Mouse (Mus musculus) heart, embryonic 16.5 days (tissue): ENCODE measurements around the gene Ddx39. TPM values are rescaled to one million over a fixed set of nuclear protein-coding genes. Genes with fewer than 3 reads are reported as not detected.

Experiments used
- ATAC-seq: fragments of 200-750 bp; cut with Nextera tagmentation; replicated peaks from 2 replicates; pipeline ENCODE4 v1.8.0; 2017; ENCODE audit warnings: moderate number of reproducible peaks; ENCODE audit not compliant: insufficient read depth, low FRiP score; ENCODE audit errors: extremely low read depth
- H3K27ac ChIP-seq: fragments of 300-500 bp; sonication (generic); 2 replicates; pipeline ENCODE4 v1.5.1; 2014; ENCODE audit warnings: mild to moderate bottlenecking, low read length, control low read depth, moderate library complexity
- H3K27me3 ChIP-seq: fragments of 300-500 bp; sonication (generic); 2 replicates; pipeline ENCODE4 v1.6.1; 2014; ENCODE audit warnings: low read length, mixed read lengths; ENCODE audit not compliant: control insufficient read depth, insufficient read depth
- H3K36me3 ChIP-seq: fragments of 300-500 bp; sonication (generic); 2 replicates; pipeline ENCODE4 v1.6.1; 2014; ENCODE audit not compliant: control insufficient read depth, insufficient read depth
- H3K4me1 ChIP-seq: fragments of 300-500 bp; sonication (generic); 2 replicates; pipeline ENCODE4 v1.6.1; 2014; ENCODE audit warnings: low read length, mixed read lengths; ENCODE audit not compliant: control insufficient read depth, insufficient read depth
- H3K4me2 ChIP-seq: fragments of 300-500 bp; sonication (generic); 2 replicates; pipeline ENCODE4 v1.6.1; 2014; ENCODE audit warnings: low read depth, mild to moderate bottlenecking, control low read depth, low read length
- H3K4me3 ChIP-seq: fragments of 300-500 bp; sonication (generic); 2 replicates; pipeline ENCODE4 v1.5.1; 2014; ENCODE audit warnings: mild to moderate bottlenecking, control low read depth, low read length
- H3K9ac ChIP-seq: fragments of 300-500 bp; sonication (generic); 2 replicates; pipeline ENCODE4 v1.6.1; 2014; ENCODE audit warnings: low read length, control low read depth
- H3K9me3 ChIP-seq: fragments of 300-500 bp; sonication (generic); replicated peaks from 2 replicates; pipeline ENCODE4 v1.6.1; 2016; ENCODE audit warnings: low read length; ENCODE audit not compliant: control insufficient read depth
- WGBS: fragments of 180-500 bp; shearing (Covaris S2); extraction: QIAGEN DNeasy Blood & Tissue Kit; methylation state at CpG from one replicate; pipeline ENCODE4 v1.1.7; 2014; 5-methylcytosine and 5-hydroxymethylcytosine counted together
- polyA plus RNA-seq: library from polyadenylated mRNA; unstranded; fragments of >200 nt; fragmentation: Nextera tagmentation; extraction: Ambion mirVana; gene quantifications from 2 replicates; pipeline ENCODE4 v1.2.1, GENCODE M21; 2015

Ddx39 gene
- polyA plus RNA-seq, 1 experiment from 2014 or later, result 147 TPM

- H3K4me2 ChIP-seq, result no peak overlapping the region
- no peaks in the 10 kb centered on the region for H3K9me3 ChIP-seq
- peaks cover 47% of the 10 kb centered on the region for H3K36me3 ChIP-seq
- H3K27ac ChIP-seq, result no peak overlapping the region
- WGBS, result 89% methylated on average over 12 of the region's 12 CpGs
- no peak overlapping the region for H3K9ac ChIP-seq
- no peak overlapping the region for H3K4me3 ChIP-seq
- no peaks in the 10 kb centered on the region for H3K27me3 ChIP-seq
- H3K4me1 ChIP-seq, result peaks cover 4% of the 10 kb centered on the region
- no peak for ATAC-seq
Measured at GRCm38 (mm10) chr8:83679866-83680265, 35.1 kb upstream of the Ddx39 start.

GRCm38 (mm10) chr8:83680603-83681002, 34.4 kb upstream of the Ddx39 start:
- Histone ChIP-seq H3K36me3 (peaks cover 47% of the 10 kb centered on the region), H3K4me2 (no peak overlapping the region), H3K4me3 (no peak overlapping the region), H3K4me1 (peaks cover 4% of the 10 kb centered on the region), H3K9ac (no peak overlapping the region), H3K27me3 (no peaks in the 10 kb centered on the region), H3K27ac (peak overlapping the region; percentile 61), H3K9me3 (no peaks in the 10 kb centered on the region)
- WGBS, result 57% methylated on average over 5 of the region's 5 CpGs
- no peak for ATAC-seq

DNA sequence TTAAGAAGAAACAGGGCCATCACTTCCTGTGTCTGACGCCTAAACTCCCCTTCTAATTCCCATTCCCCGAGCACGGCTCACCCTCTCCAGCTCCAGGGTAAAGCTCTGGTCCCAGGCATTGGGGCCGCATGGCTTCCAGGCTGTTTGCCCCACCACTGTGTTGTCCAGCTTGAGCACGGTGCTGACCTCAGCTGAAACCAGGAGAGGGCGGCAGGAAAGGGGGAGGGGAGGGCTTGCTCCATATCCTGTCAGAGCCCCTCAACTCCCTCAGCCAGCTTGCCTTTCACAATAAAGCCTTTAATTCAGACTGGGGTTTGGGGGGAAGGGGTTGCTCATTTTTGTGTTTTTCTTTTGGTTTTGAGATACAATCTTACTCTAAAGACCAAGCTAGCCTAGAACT, 33.9 kb upstream of the Ddx39 start:
- Histone ChIP-seq H3K27ac (peak overlapping the region; percentile 61), H3K36me3 (peaks cover 47% of the 10 kb centered on the region), H3K4me2 (no peak overlapping the region; the same call in 1 of the 2 replicates), H3K4me1 (peaks cover 4% of the 10 kb centered on the region), H3K9me3 (no peaks in the 10 kb centered on the region), H3K4me3 (no peak overlapping the region), H3K9ac (no peak overlapping the region), H3K27me3 (no peaks in the 10 kb centered on the region)
- ATAC-seq, result no peak
- 30% methylated on average over 6 of the region's 6 CpGs for WGBS

GRCm38 (mm10) chr8:83684517-83684916, 30.5 kb upstream of the Ddx39 start:
- H3K9me3 ChIP-seq, result no peaks in the 10 kb centered on the region
- H3K4me1 ChIP-seq, result peaks cover 4% of the 10 kb centered on the region
- H3K4me2 ChIP-seq, result no peak overlapping the region
- no peak overlapping the region for H3K4me3 ChIP-seq
- H3K27ac ChIP-seq, result no peak overlapping the region
- WGBS, result 85% methylated on average over 9 of the region's 9 CpGs
- no peak for ATAC-seq
- H3K9ac ChIP-seq, result no peak overlapping the region
- no peaks in the 10 kb centered on the region for H3K27me3 ChIP-seq
- H3K36me3 ChIP-seq, result peaks cover 27% of the 10 kb centered on the region

DNA sequence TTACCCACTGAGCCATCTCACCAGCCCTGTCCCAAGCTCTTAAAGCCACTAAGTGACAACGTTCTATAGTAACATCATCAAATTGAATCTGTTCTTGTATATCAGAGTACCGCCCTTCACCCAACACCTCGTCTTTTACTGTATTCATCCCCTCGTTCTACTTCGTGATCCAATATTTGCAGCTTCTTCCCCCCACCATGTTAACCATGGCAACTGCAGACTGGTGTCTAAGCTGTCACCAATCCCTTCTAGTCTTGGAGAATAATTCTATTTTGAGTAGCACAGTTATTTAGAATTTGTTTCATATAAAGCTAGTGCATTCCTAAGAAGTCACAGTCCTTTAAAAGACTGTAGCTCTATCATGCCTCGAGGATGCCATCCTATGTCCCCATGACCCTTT, 25.7 kb upstream of the Ddx39 start:
- Histone ChIP-seq H3K4me2 (no peak overlapping the region), H3K9me3 (no peaks in the 10 kb centered on the region), H3K36me3 (peaks cover 31% of the 10 kb centered on the region), H3K4me1 (peaks cover 5% of the 10 kb centered on the region; the same call in 1 of the 2 replicates), H3K9ac (no peak overlapping the region), H3K27ac (no peak overlapping the region), H3K4me3 (no peak overlapping the region), H3K27me3 (no peaks in the 10 kb centered on the region)
- WGBS, result 87% methylated on average over 6 of the region's 6 CpGs
- no peak for ATAC-seq

DNA sequence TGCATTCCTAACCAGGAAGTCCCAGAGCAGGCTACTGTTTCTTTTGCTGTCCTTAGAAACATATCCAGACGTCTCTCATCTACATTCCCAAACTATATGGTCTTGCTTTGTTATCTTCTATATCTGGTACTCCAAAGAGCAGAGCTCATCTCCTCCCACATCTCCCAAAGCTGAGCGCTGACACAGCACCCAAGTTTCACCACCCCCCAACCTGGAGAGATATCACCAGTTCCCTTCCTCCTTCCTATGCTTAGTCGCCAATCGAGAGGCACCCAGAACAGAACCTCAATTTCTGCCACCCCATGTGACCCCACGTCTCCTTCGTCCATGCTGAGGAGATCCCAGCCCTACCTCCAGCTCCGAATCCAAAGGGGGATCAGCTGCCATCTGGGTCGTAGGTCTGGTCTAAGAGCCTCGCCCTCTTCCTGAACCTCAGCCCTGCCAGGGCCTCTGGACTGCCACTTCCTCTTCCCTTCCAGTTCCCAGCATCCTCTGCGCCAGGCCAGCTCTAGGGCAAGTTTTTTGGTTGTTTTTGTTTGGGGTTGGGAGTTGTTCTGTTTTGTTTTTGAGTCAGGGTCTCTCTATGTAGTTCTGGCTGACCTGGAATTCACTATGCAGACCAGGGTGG, 21.3 kb upstream of the Ddx39 start:
- 71% methylated on average over 10 of the region's 10 CpGs for WGBS
- no peak overlapping the region; the same call in 1 of the 2 replicates for H3K27ac ChIP-seq

GRCm38 (mm10) chr8:83694369-83695160, 20.4 kb upstream of the Ddx39 start:
- Histone ChIP-seq H3K27ac (no peak overlapping the region), H3K27me3 (no peaks in the 10 kb centered on the region), H3K9ac (no peak overlapping the region), H3K4me1 (peaks cover 26% of the 10 kb centered on the region), H3K9me3 (no peaks in the 10 kb centered on the region), H3K4me3 (no peak overlapping the region), H3K4me2 (no peak overlapping the region), H3K36me3 (peaks cover 26% of the 10 kb centered on the region)
- 83% methylated on average over 11 of the region's 11 CpGs for WGBS
- ATAC-seq, result no peak

More for the DNA sequence above, 21.3 kb upstream of the Ddx39 start:
- peak overlapping the region; percentile 18; the same call in 1 of the 2 replicates for H3K9ac ChIP-seq
- no peak for ATAC-seq
- no peak overlapping the region for H3K4me3 ChIP-seq
- H3K27me3 ChIP-seq, result no peaks in the 10 kb centered on the region
- peaks cover 26% of the 10 kb centered on the region for H3K36me3 ChIP-seq
- peaks cover 23% of the 10 kb centered on the region for H3K4me1 ChIP-seq
- peak overlapping the region; percentile 13; the same call in 1 of the 2 replicates for H3K4me2 ChIP-seq
- H3K9me3 ChIP-seq, result no peaks in the 10 kb centered on the region

GRCm38 (mm10) chr8:83695351-83696106, 19.4 kb upstream of the Ddx39 start:
- H3K4me1 ChIP-seq, result peaks cover 35% of the 10 kb centered on the region

More at GRCm38 (mm10) chr8:83695351-83696106, 19.4 kb upstream of the Ddx39 start:
- no peak overlapping the region; the same call in 1 of the 2 replicates for H3K4me2 ChIP-seq
- H3K9me3 ChIP-seq, result no peaks in the 10 kb centered on the region
- H3K9ac ChIP-seq, result peak overlapping the region; percentile 23; the same call in 1 of the 2 replicates
- H3K27ac ChIP-seq, result peak overlapping the region; percentile 41; the same call in 1 of the 2 replicates
- 75% methylated on average over 17 of the region's 17 CpGs for WGBS
- peaks cover 22% of the 10 kb centered on the region for H3K36me3 ChIP-seq
- no peaks in the 10 kb centered on the region for H3K27me3 ChIP-seq
- no peak overlapping the region for H3K4me3 ChIP-seq
- no peak for ATAC-seq
